Mouse (Mus musculus): ENCODE results near the gene Col2a1. TPM values are rescaled to one million over a fixed set of nuclear protein-coding genes. Genes with fewer than 3 reads are reported as not detected.

Gene Col2a1
- polyA plus RNA-seq, 1 experiment: 12.7 TPM

GRCm38 (mm10) chr15:97940088-97940487 is 64.4 kb downstream of the Col2a1 start:
- no peaks in the 10 kb centered on the region for H3K4me1 ChIP-seq (ENCODE audit: control insufficient read depth, insufficient read depth, low read length)
- no peak overlapping the region for H3K4me3 ChIP-seq (ENCODE audit: insufficient read depth, low read length)
- no peak overlapping the region for H3K27ac ChIP-seq (ENCODE audit: insufficient read depth, low read length)
- TF ChIP-seq CTCF (IDR thresholded peaks at IDR 0.05; ENCODE audit: borderline replicate concordance, insufficient read depth, low read length) (no peak), POLR2A (IDR thresholded peaks at IDR 0.05; ENCODE audit: low read depth, low read length) (no peak)

- no peak overlapping the region for H3K4me3 ChIP-seq (ENCODE audit: insufficient read depth, low read length)
- H3K4me1 ChIP-seq (ENCODE audit: control insufficient read depth, insufficient read depth, low read length): no peaks in the 10 kb centered on the region
- TF ChIP-seq POLR2A (IDR thresholded peaks at IDR 0.05; ENCODE audit: low read depth, low read length) (no peak), CTCF (IDR thresholded peaks at IDR 0.05; ENCODE audit: borderline replicate concordance, insufficient read depth, low read length) (no peak)
- H3K27ac ChIP-seq (ENCODE audit: insufficient read depth, low read length): no peak overlapping the region
Measured at GRCm38 (mm10) chr15:97938580-97938979, 65.9 kb downstream of the Col2a1 start.

- TF ChIP-seq POLR2A (IDR thresholded peaks at IDR 0.05; ENCODE audit: low read depth, low read length): no peak
- no peak for TF ChIP-seq CTCF (IDR thresholded peaks at IDR 0.05; ENCODE audit: borderline replicate concordance, insufficient read depth, low read length)
- Histone ChIP-seq H3K27ac (ENCODE audit: insufficient read depth, low read length) (no peak overlapping the region), H3K4me1 (ENCODE audit: control insufficient read depth, insufficient read depth, low read length) (no peaks in the 10 kb centered on the region), H3K4me3 (ENCODE audit: insufficient read depth, low read length) (no peak overlapping the region)
Measured at GRCm38 (mm10) chr15:97932441-97932840, 72.1 kb downstream of the Col2a1 start.

- Histone ChIP-seq H3K4me3 (ENCODE audit: insufficient read depth, low read length) (no peak overlapping the region), H3K4me1 (ENCODE audit: control insufficient read depth, insufficient read depth, low read length) (no peaks in the 10 kb centered on the region), H3K27ac (ENCODE audit: insufficient read depth, low read length) (no peak overlapping the region)
- TF ChIP-seq POLR2A (IDR thresholded peaks at IDR 0.05; ENCODE audit: low read depth, low read length) (no peak), CTCF (IDR thresholded peaks at IDR 0.05; ENCODE audit: borderline replicate concordance, insufficient read depth, low read length) (no peak)
Measured at GRCm38 (mm10) chr15:97929259-97929824, 75.2 kb downstream of the Col2a1 start.

- TF ChIP-seq CTCF (IDR thresholded peaks at IDR 0.05; ENCODE audit: borderline replicate concordance, insufficient read depth, low read length): no peak
- no peak for TF ChIP-seq POLR2A (IDR thresholded peaks at IDR 0.05; ENCODE audit: low read depth, low read length)
- Histone ChIP-seq H3K27ac (ENCODE audit: insufficient read depth, low read length) (no peak overlapping the region), H3K4me1 (ENCODE audit: control insufficient read depth, insufficient read depth, low read length) (no peaks in the 10 kb centered on the region), H3K4me3 (ENCODE audit: insufficient read depth, low read length) (no peak overlapping the region)
Measured at GRCm38 (mm10) chr15:97927821-97928220, 76.7 kb downstream of the Col2a1 start.

GRCm38 (mm10) chr15:97927018-97927417 is 77.5 kb downstream of the Col2a1 start:
- no peak overlapping the region for H3K27ac ChIP-seq (ENCODE audit: insufficient read depth, low read length)
- H3K4me1 ChIP-seq (ENCODE audit: control insufficient read depth, insufficient read depth, low read length): no peaks in the 10 kb centered on the region
- TF ChIP-seq POLR2A (IDR thresholded peaks at IDR 0.05; ENCODE audit: low read depth, low read length) (no peak), CTCF (IDR thresholded peaks at IDR 0.05; ENCODE audit: borderline replicate concordance, insufficient read depth, low read length) (no peak)
- no peak overlapping the region for H3K4me3 ChIP-seq (ENCODE audit: insufficient read depth, low read length)

Other genes starting within 250 kb of the Col2a1 start
- gene Rapgef3, start 236.7 kb downstream of the Col2a1 start, polyA plus RNA-seq (2011; ENCODE audit: insufficient read length, low read depth, missing spikeins): 6.6 and 10.8 TPM in 2 replicates
- gene Slc48a1, start 226.2 kb downstream of the Col2a1 start, polyA plus RNA-seq (2011; ENCODE audit: insufficient read length, low read depth, missing spikeins): 136 and 167 TPM in 2 replicates
- 51.8 and 60.1 TPM in 2 replicates for gene Hdac7, start 160.2 kb downstream of the Col2a1 start, polyA plus RNA-seq (2011; ENCODE audit: insufficient read length, low read depth, missing spikeins)
- 3.4 and 4.8 TPM in 2 replicates for gene Vdr, start 94.1 kb downstream of the Col2a1 start, polyA plus RNA-seq (2011; ENCODE audit: insufficient read length, low read depth, missing spikeins)
- 29.1 and 32.0 TPM in 2 replicates for gene Tmem106c, start 40.5 kb downstream of the Col2a1 start, polyA plus RNA-seq (2011; ENCODE audit: insufficient read length, low read depth, missing spikeins)
- 20.6 and 24.4 TPM in 2 replicates for gene Pfkm, start 87.9 kb upstream of the Col2a1 start, polyA plus RNA-seq (2011; ENCODE audit: insufficient read length, low read depth, missing spikeins)
- gene Senp1, start 89.0 kb upstream of the Col2a1 start, polyA plus RNA-seq (2011; ENCODE audit: insufficient read length, low read depth, missing spikeins): 23.3 and 30.6 TPM in 2 replicates
- 26.8 and 31.5 TPM in 2 replicates for gene Asb8, start 160.9 kb upstream of the Col2a1 start, polyA plus RNA-seq (2011; ENCODE audit: insufficient read length, low read depth, missing spikeins)
- 0.18 and 0.22 TPM in 2 replicates for gene Ccdc184, start 162.5 kb upstream of the Col2a1 start, polyA plus RNA-seq (2011; ENCODE audit: insufficient read length, low read depth, missing spikeins)
- not detected in 2 replicates for gene Olfr288, start 190.8 kb upstream of the Col2a1 start, polyA plus RNA-seq (2011; ENCODE audit: insufficient read length, low read depth, missing spikeins)
- not detected in 2 replicates for gene Gm44579, start 216.3 kb upstream of the Col2a1 start, polyA plus RNA-seq (2011; ENCODE audit: insufficient read length, low read depth, missing spikeins)
- gene Olfr287, start 216.4 kb upstream of the Col2a1 start, polyA plus RNA-seq (2011; ENCODE audit: insufficient read length, low read depth, missing spikeins): not detected in 2 replicates
- not detected in 2 replicates for gene Olfr286, start 229.8 kb upstream of the Col2a1 start, polyA plus RNA-seq (2011; ENCODE audit: insufficient read length, low read depth, missing spikeins)

All from embryonic fibroblast, embryonic 13.5 days (primary cell).